Mouse (Mus musculus): ENCODE results near the gene Ube2q1.

Ube2q1 gene

GRCm38 (mm10) chr3:89821096-89821513 is 47.7 kb downstream of the Ube2q1 start:
- no peak for DNase-seq (ENCODE audit: low read depth, low spot score)

- DNase-seq (ENCODE audit: low read depth, low spot score), result no peak
Observed at GRCm38 (mm10) chr3:89821548-89822480, 48.4 kb downstream of the Ube2q1 start.

- no peak for DNase-seq (ENCODE audit: low read depth, low spot score)
Observed at GRCm38 (mm10) chr3:89823594-89823993, 50.2 kb downstream of the Ube2q1 start.

GRCm38 (mm10) chr3:89826295-89826694 is 52.9 kb downstream of the Ube2q1 start:
- no peak for DNase-seq (ENCODE audit: low read depth, low spot score)

- DNase-seq (ENCODE audit: low read depth, low spot score), result no peak
Observed at GRCm38 (mm10) chr3:89830815-89831591, 57.6 kb downstream of the Ube2q1 start, which contains the start of gene She. TSS of gene She (plus strand) at chr3:89831370.

Data from telencephalon, adult 2 months (tissue).